Mouse (Mus musculus): Measurements from ENCODE around the gene Slc47a2.

GRCm38 (mm10) chr11:61305377-61305776 is 37.3 kb downstream of the Slc47a2 start:
- no peak for TF ChIP-seq ZC3H11A (IDR thresholded peaks at IDR 0.05; ENCODE audit: borderline replicate concordance, low read depth, low read length)
- TF ChIP-seq ZNF384 (IDR thresholded peaks at IDR 0.05; ENCODE audit: low read depth, low read length) = no peak
- no peak for TF ChIP-seq CHD2 (IDR thresholded peaks at IDR 0.05; ENCODE audit: low read depth, low read length)
- no peak for TF ChIP-seq MAFK (IDR thresholded peaks at IDR 0.05; ENCODE audit: insufficient read depth, low read depth, low read length)
